Mouse (Mus musculus): Measurements from ENCODE around the gene Calhm4. TPM values are rescaled to one million over a fixed set of nuclear protein-coding genes. Genes with fewer than 3 reads are reported as not detected.
"Not testable (repeated sequence)": the region's sequence is repeated elsewhere in the genome, so short reads cannot be mapped to it uniquely, and the experiment has no call there.

The Calhm4 gene
- total RNA-seq (2022) = not detected

DNA sequence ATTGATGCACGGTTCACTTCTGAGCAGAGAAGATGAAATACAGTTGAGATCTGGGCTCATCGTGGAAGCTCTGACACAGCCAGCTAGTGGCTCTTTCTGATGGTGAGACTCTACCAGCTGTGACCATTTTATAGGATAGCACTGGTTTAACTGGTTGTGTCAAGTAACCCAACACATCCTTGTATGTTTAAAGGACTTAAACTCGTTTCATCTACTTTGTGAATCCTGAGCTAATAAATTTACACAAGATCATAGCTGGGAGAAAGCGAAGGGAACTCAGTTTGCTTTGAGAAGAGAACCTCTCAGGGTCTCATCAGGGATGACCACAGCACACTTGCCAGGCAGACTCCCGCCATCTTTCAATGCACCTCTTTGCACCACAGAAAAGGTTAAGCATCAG, at the start of gene Calhm4:
Gene Calhm4 (minus strand): TSS at position 101 of the 400 bp plus-strand sequence.
- no peak for DNase-seq (ENCODE audit: low spot score in 2 of 2)

GRCm38 (mm10) chr10:34091888-34092287, 47.8 kb upstream of the Calhm4 start:
- no peak for DNase-seq (ENCODE audit: low spot score in 2 of 2)

DNA sequence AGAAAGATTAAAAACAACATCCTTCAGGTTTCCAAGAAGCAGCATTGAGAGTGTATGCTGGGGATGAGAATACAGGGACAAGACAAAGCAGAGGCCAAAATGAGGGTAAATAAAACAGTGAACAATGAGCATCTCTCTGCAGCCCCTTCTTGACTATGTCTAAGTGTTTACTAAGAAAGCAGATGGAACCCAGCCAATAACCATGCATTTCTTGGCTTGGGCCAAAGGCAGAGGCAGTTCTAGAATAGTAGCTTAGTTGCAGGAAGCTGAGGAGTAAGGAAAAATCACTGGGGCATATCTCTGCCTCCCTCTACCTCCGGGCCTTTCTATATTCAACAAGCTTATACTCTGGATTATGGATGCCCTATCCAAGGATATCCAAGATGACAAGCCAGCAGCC, 46.4 kb upstream of the Calhm4 start:
- DNase-seq (ENCODE audit: low spot score in 2 of 2) = no peak

DNA sequence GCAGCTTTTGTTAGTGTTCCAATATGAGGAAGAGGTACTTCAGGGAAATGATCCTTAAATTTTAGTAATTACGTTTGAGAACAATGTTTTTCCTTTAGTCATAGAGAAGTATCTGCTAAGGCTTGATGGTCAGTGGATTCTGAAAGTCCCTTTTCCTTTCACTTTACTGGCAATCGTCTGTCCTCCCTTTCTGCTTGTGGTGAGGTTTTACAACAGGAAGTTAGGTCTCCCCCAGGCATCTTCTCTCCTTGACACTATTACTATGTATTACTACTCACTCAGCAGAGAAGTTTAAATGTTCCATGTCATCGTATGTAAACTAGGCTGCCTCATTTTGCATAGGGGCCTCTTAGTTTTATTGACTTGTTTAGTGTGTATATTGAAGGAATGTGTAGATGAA, 45.4 kb upstream of the Calhm4 start:
- DNase-seq (ENCODE audit: low spot score in 2 of 2) = no peak

DNA sequence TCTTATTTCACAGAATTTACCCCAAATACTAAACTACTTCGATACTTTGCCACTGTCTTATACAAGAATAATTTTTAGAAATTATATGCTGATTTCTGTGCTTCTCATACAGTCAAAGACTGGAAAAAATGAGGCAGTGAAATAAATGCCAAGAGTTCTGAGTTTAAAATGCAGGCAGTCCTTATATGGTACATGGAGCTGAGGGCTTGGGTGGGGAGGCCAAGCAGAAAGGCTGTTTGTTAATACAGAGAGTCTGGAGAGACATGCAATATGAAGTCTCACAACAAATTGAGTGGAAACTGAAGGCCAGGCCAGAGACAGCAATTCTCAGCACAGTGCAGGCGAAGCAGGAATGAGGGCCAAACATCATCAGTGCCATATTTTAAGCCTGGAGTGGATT, 44.4 kb upstream of the Calhm4 start:
- no peak for DNase-seq (ENCODE audit: low spot score in 2 of 2)

- DNase-seq (ENCODE audit: low spot score in 2 of 2) = no peak
These were observed 42.4 kb upstream of the Calhm4 start for GRCm38 (mm10) chr10:34086514-34086913.

GRCm38 (mm10) chr10:34074522-34075200, 30.6 kb upstream of the Calhm4 start:
- DNase-seq (ENCODE audit: low spot score in 2 of 2) = no peak

DNA sequence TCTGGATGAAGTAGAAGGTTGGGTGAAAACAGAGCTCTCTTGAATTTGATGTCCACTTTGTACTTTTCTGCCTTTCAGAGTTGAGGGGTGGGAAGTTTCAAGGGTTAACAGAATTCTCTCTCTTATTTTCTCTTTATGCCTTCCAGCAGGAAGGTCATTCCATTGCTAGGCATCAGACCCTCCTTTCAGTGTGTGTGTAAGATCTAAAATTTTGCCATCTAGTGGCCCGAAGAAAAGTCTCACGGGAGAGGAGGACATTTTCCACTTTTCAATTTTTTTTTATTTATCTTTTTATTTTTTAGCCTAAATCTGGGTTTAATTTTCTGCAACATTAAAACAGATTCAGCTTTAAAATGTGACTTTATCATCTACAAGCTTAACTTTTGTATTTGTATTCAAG, 27.5 kb upstream of the Calhm4 start:
- DNase-seq (ENCODE audit: low spot score in 2 of 2) = no peak

DNA sequence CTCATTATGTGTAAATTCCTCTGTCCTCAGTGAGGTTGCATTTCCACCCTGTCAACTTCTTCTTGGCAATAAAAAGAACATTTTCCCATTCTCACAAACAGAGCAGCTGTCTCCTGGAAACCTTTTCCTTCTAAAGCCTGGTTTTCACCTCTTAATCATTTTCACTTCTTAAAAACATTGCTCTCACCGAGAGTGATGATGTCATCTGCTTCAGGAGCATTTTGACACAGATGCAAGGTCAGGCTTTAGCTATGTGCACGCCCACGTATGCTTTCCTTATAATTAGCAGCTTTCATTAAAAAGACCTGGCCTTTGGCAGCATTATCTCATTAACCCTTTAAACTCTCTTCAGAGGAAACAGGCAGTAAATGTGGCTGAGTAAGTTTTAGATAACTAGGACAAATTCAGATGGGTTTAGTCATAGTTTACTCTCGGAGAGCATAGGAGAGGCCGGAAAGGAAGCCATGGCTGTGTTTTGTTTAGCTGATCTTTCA, 26.9 kb upstream of the Calhm4 start:
- no peak for DNase-seq (ENCODE audit: low spot score in 2 of 2)

- no peak for DNase-seq (ENCODE audit: low spot score in 2 of 2)
These were observed 25.5 kb upstream of the Calhm4 start for GRCm38 (mm10) chr10:34069606-34070005.

- DNase-seq (ENCODE audit: low spot score in 2 of 2) = no peak
These were observed 22.5 kb upstream of the Calhm4 start for GRCm38 (mm10) chr10:34066591-34066990.

GRCm38 (mm10) chr10:34053987-34054386, 9.9 kb upstream of the Calhm4 start:
- no peak for DNase-seq (ENCODE audit: low spot score in 2 of 2)

GRCm38 (mm10) chr10:34037401-34037800, 6.7 kb downstream of the Calhm4 start, which contains the start of gene Trappc3l:
Trappc3l (plus strand) TSS chr10:34037597.
- no peak for DNase-seq (ENCODE audit: low spot score in 2 of 2)

- no peak for DNase-seq (ENCODE audit: low spot score in 2 of 2)
These were observed 7.5 kb downstream of the Calhm4 start for GRCm38 (mm10) chr10:34036587-34036986.

DNA sequence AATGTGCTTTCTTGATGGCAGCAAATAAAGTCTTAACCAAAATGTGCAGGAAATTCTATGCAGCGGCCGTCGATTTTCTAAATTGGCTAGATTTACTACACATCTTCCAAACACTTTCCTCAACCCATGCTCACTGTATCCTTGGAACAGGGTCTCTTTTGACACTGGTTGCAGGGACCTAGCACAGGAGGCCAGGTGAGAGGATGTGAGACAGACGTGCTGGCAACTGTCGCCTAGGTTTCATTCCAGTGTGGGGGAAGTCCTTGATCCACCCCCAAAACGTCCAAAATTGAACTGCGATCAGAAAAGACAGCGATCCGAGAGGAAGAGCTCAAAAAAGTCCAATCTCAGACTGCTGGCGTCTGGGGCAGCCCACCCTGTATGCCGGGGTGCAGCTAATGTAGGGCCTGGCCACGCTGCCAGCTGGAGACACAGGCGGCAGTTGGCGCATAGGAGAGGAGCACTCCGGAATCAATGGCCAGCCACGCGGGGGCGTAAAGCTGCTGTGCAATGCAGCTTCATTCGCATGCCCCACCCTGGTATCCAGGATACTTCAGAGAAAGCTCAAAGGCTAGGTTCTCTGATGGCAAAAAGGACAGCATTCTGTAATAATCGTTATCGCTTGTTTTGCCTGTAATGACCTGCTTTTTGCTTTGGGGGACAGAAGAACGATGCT, 10.3 kb downstream of the Calhm4 start:
- peak; percentile 34 to 64 for DNase-seq (ENCODE audit: low spot score in 2 of 2)

DNA sequence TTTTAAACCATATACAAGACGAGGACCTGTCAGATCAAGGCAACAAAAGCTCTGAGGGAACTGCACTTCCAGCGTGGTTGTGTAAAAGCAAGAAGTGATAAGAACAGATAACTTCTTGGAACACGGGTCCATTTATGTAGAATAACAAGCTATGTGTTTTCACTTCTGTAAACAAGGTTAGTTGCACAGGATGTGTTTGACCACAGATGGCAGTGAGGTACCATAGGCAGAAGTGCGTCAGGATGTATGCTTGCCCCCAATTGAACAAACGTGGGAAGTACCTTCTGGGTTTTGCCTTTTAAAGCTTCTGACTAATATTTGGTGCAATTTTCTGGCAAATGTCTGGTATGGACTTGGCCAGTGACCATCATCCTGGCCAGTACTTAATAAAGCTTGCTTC, 13.8 kb downstream of the Calhm4 start:
- DNase-seq (ENCODE audit: low spot score in 2 of 2) = no peak

DNA sequence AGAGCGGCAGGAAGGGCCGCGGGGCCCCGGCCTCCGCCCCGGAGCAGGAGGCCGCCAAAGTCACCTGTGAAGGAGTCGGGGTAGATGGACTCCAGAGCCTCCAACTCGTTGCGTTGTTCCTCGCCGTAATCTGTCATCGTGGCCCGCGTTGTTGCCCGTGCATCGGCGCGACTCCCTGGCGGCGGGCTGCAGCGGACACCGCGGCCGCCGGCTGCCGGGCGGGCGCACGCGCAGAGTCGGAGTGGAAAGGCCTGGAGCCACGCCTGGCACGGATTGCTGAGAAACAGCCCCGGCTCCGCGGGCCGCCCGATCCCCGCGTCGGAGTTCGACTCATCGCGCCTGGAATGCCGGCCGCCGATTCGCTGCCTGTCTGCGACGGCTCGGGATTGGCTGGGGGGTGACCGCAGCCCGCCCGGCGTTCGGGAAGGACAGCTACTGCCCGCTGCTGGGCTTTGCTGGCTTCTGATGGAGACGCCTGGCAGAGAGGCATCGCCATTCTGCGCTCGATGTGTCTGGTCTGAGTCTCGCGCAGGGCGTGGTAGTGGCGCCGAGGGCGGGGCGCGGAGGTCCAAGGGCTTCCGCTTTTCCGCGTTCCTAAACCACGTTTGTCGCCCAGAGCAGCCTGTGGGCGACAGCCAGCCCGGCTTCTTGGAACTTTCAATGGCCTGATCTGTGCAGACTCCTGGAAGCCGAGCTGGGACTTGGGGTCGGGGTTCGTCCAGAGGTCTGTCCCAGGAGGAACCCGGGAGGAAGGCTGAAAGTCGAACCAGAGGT, 24.6 kb downstream of the Calhm4 start, which contains the start of gene Rwdd1:
Gene Rwdd1 (minus strand): TSS at position 323 of the 774 bp plus-strand sequence.
- DNase-seq (ENCODE audit: low spot score in 2 of 2) = peak; percentile 94 to 97

GRCm38 (mm10) chr10:34018746-34019301, 25.3 kb downstream of the Calhm4 start:
- DNase-seq (ENCODE audit: low spot score in 2 of 2) = no peak

DNA sequence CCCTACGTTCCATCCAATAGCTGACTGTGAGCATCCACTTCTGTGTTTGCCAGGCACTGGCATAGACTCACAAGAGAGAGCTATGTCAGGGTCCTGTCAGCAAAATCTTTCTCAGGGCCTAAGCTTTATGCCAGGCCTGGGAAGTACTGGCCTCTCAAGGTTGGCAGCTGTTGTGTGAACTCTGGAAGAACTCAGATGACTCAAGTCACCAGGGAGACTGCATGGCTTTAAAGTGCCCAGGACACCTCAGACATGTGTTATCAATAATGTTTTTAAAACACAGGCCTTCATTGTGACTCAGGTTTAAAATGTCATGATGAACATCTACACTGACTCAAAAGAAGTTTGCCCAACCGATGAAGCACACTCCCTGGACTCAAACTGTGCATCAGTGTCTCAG, 30.9 kb downstream of the Calhm4 start:
- DNase-seq (ENCODE audit: low spot score in 2 of 2) = no peak

GRCm38 (mm10) chr10:34012581-34012980, 31.5 kb downstream of the Calhm4 start:
- DNase-seq (ENCODE audit: low spot score in 2 of 2) = no peak

GRCm38 (mm10) chr10:33998397-33998796, 45.7 kb downstream of the Calhm4 start:
- DNase-seq (ENCODE audit: low spot score in 2 of 2) = no peak

DNA sequence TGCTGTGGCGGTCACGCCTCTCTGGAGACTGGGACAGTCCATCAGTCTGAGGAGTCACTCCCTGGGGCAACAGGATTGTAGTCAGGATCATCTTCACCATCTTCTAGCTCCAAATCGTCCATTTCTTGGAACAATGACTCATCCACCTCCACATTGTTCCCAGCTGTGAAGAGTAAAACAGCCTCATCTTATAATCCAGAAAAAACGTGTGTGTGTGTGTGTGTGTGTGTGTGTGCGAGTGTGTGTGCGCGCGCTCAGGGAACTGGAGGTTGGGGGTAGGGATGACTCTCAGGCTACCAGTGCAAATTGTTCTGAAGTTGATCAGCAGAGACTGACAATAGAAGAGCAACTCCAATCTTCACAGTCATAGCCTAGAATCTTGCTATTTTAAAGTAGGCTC, 47.4 kb downstream of the Calhm4 start:
- not testable (repeated sequence) for DNase-seq (ENCODE audit: low spot score in 2 of 2)
